Comparison of ENCODE assay signal across 15 mouse cellular contexts in genomic region chr11:120888718-120889117, GRCm38 (mm10). TPM values are rescaled to one million over a fixed set of nuclear protein-coding genes. Genes with fewer than 3 reads are reported as not detected.
DNase-seq lines count a peak whose midpoint lies in the region; ATAC-seq and TF ChIP-seq lines count a peak whose summit lies in the region.
"Had no signal": no experiment of that assay in that cellular context is flagged by ENCODE, and none has a peak within 500 bp of the region (broad histone marks: within the 10 kb centered on the region; RNA-seq: fewer than 3 reads in every experiment).

No protein-coding gene starts in this region.

- no peak overlapping the region for H3K4me2 ChIP-seq in midbrain, postnatal 0 days (ENCODE audit: low read depth, low read length, poor library complexity, severe bottlenecking)
- no peak overlapping the region for H3K4me2 ChIP-seq in midbrain, embryonic 13.5 days (replicated peaks)
- H3K4me2 ChIP-seq: embryonic facial prominence, embryonic 15.5 days; forebrain, embryonic 12.5 days; liver, embryonic 11.5 days had no signal

- H3K27me3 ChIP-seq in midbrain, postnatal 0 days (ENCODE audit: insufficient read depth, low read length), result no peaks in the 10 kb centered on the region
- H3K27me3 ChIP-seq in midbrain, embryonic 13.5 days, result no peaks in the 10 kb centered on the region
- H3K27me3 ChIP-seq: embryonic facial prominence, embryonic 15.5 days; forebrain, embryonic 12.5 days had no signal

- no peak overlapping the region for H3K27ac ChIP-seq in midbrain, postnatal 0 days (ENCODE audit: low read depth, low read length)
- H3K27ac ChIP-seq in midbrain, embryonic 13.5 days, result no peak overlapping the region
- H3K27ac ChIP-seq: embryonic facial prominence, embryonic 15.5 days; forebrain, embryonic 12.5 days; macrophage had no signal

- WGBS in midbrain, postnatal 0 days, result 86% methylated on average over 5 of the region's 5 CpGs
- WGBS in midbrain, embryonic 13.5 days, result 96% methylated on average over 5 of the region's 5 CpGs

- no peak overlapping the region for H3K4me3 ChIP-seq in midbrain, postnatal 0 days (ENCODE audit: low read depth, low read length)
- H3K4me3 ChIP-seq in midbrain, embryonic 13.5 days (replicated peaks), result no peak overlapping the region
- H3K4me3 ChIP-seq: embryonic facial prominence, embryonic 15.5 days; forebrain, embryonic 12.5 days had no signal

- no peaks in the 10 kb centered on the region; the same call in 1 of the 2 replicates for H3K9me3 ChIP-seq in midbrain, postnatal 0 days (ENCODE audit: low read length)
- no peaks in the 10 kb centered on the region for H3K9me3 ChIP-seq in midbrain, embryonic 13.5 days
- H3K9me3 ChIP-seq: embryonic facial prominence, embryonic 15.5 days had no signal

- no peak for DNase-seq in frontal cortex, postnatal 36 days (ENCODE audit: low spot score in 2 of 2)
- peak; percentile 3 for DNase-seq in midbrain, postnatal 0 days (ENCODE audit: low spot score)
- no peak for DNase-seq in urinary bladder, postnatal 10 days (ENCODE audit: low spot score)
- DNase-seq in heart, adult 9 months (ENCODE audit: low spot score in 2 of 2), result no peak
- DNase-seq in kidney, postnatal 36 days, result no peak
- DNase-seq: adrenal gland, postnatal 25 days; heart, postnatal 14 days had no signal

- TF ChIP-seq CTCF in midbrain, postnatal 0 days (IDR thresholded peaks at IDR 0.05), result no peak

- H3K4me1 ChIP-seq in midbrain, postnatal 0 days (ENCODE audit: insufficient read depth, low read length), result no peaks in the 10 kb centered on the region
- H3K4me1 ChIP-seq in midbrain, embryonic 13.5 days (replicated peaks), result no peaks in the 10 kb centered on the region
- H3K4me1 ChIP-seq: embryonic facial prominence, embryonic 15.5 days; forebrain, embryonic 12.5 days had no signal

- H3K9ac ChIP-seq in midbrain, postnatal 0 days (replicated peaks; ENCODE audit: low read length, poor library complexity, severe bottlenecking), result no peak overlapping the region
- H3K9ac ChIP-seq in midbrain, embryonic 13.5 days (replicated peaks), result no peak overlapping the region
- H3K9ac ChIP-seq: embryonic facial prominence, embryonic 15.5 days; forebrain, embryonic 12.5 days had no signal

- peak; percentile 55; the same call in 1 of the 2 replicates for ATAC-seq in frontal cortex, adult (ENCODE audit: low TSS enrichment)
- no peak for ATAC-seq in midbrain, postnatal 0 days (ENCODE audit: low FRiP score)
- ATAC-seq in midbrain, embryonic 13.5 days, result no peak
- ATAC-seq in megakaryocyte-erythroid progenitor cell, adult 5-6 weeks (replicated peaks; ENCODE audit: low FRiP score, low TSS enrichment, poor library complexity, severe bottlenecking), result 0 out of 2 replicates have a peak, but pooled peaks have one; percentile 10
- ATAC-seq: hindbrain, embryonic 16.5 days had no signal

- peaks cover 47% of the 10 kb centered on the region for H3K36me3 ChIP-seq in midbrain, postnatal 0 days (ENCODE audit: insufficient read depth, low read length)
- H3K36me3 ChIP-seq in midbrain, embryonic 13.5 days, result peaks cover 81% of the 10 kb centered on the region

RNA-seq across cellular contexts. Expression of gene Ccdc57, which starts 44.0 kb away (rescaled TPM):
- total RNA-seq in midbrain, postnatal 0 days (2014; rRNA removed), result 6.2 and 7.2 TPM in 2 replicates
- polyA plus RNA-seq in midbrain, postnatal 0 days (2015; fragmentation: Nextera tagmentation; extraction: Ambion mirVana), result 6.8 and 7.8 TPM in 2 replicates
- 5.2 and 6.1 TPM in 2 replicates for polyA plus RNA-seq in midbrain, embryonic 13.5 days (2015; fragmentation: Nextera tagmentation; extraction: Ambion mirVana)
- 9.0 and 14.0 TPM in 2 replicates for total RNA-seq in megakaryocyte-erythroid progenitor cell, adult 5-6 weeks (2014; fragmentation: Nextera tagmentation)
- total RNA-seq in megakaryocyte-erythroid progenitor cell, adult 5-6 weeks (2017), result 6.4 and 6.8 TPM in 2 replicates

RNA-seq across cellular contexts. Expression of gene Slc16a3, which starts 59.6 kb away (rescaled TPM):
- total RNA-seq in midbrain, postnatal 0 days (2014; rRNA removed), result 14.6 and 20.2 TPM in 2 replicates
- polyA plus RNA-seq in midbrain, postnatal 0 days (2015; fragmentation: Nextera tagmentation; extraction: Ambion mirVana), result 3.2 and 4.1 TPM in 2 replicates
- 10.1 and 14.0 TPM in 2 replicates for polyA plus RNA-seq in midbrain, embryonic 13.5 days (2015; fragmentation: Nextera tagmentation; extraction: Ambion mirVana)
- 0.15 and 1.9 TPM in 2 replicates for total RNA-seq in megakaryocyte-erythroid progenitor cell, adult 5-6 weeks (2014; fragmentation: Nextera tagmentation)
- 2.1 and 3.2 TPM in 2 replicates for total RNA-seq in megakaryocyte-erythroid progenitor cell, adult 5-6 weeks (2017)

Comparison
In these comparisons a context has a peak if more than half of its experiments do, and no peak if none do; other contexts are left out.
1. ATAC-seq: peak in frontal cortex, adult (single experiment) and megakaryocyte-erythroid progenitor cell, adult 5-6 weeks (single experiment); none in midbrain, postnatal 0 days (single experiment) and midbrain, embryonic 13.5 days (single experiment).